Comparison of ENCODE assay signal across 21 mouse cellular contexts in genomic region chr2:178473916-178474315, GRCm38 (mm10). TPM values are rescaled to one million over a fixed set of nuclear protein-coding genes. Genes with fewer than 3 reads are reported as not detected.
DNase-seq lines count a peak whose midpoint lies in the region; ATAC-seq and TF ChIP-seq lines count a peak whose summit lies in the region.
"Had no signal": no experiment of that assay in that cellular context is flagged by ENCODE, and none has a peak within 500 bp of the region (broad histone marks: within the 10 kb centered on the region; RNA-seq: fewer than 3 reads in every experiment).

No protein-coding gene starts in this region.

- 54% methylated on average over 10 of the region's 10 CpGs for WGBS in hindbrain, postnatal 0 days
- WGBS in hindbrain, embryonic 10.5 days: 83% methylated on average over 10 of the region's 10 CpGs
- WGBS in midbrain, postnatal 0 days: 60% methylated on average over 10 of the region's 10 CpGs
- WGBS in midbrain, embryonic 16.5 days: 62% methylated on average over 10 of the region's 10 CpGs

- no peaks in the 10 kb centered on the region for H3K9me3 ChIP-seq in hindbrain, postnatal 0 days (ENCODE audit: low read length)
- no peaks in the 10 kb centered on the region for H3K9me3 ChIP-seq in hindbrain, embryonic 10.5 days
- no peaks in the 10 kb centered on the region for H3K9me3 ChIP-seq in midbrain, postnatal 0 days (ENCODE audit: low read length)
- H3K9me3 ChIP-seq in midbrain, embryonic 16.5 days (replicated peaks; ENCODE audit: control insufficient read depth, low read length, poor library complexity, severe bottlenecking): 0 out of 2 replicates have a peak, but pooled peaks cover 3% of the 10 kb centered on the region
- H3K9me3 ChIP-seq: embryonic facial prominence, embryonic 10.5 days; embryonic facial prominence, embryonic 12.5 days; forebrain, embryonic 13.5 days; forebrain, embryonic 15.5 days had no signal

- H3K36me3 ChIP-seq in hindbrain, postnatal 0 days (ENCODE audit: insufficient read depth, low read length): no peaks in the 10 kb centered on the region
- no peaks in the 10 kb centered on the region for H3K36me3 ChIP-seq in hindbrain, embryonic 10.5 days
- H3K36me3 ChIP-seq in midbrain, postnatal 0 days (ENCODE audit: insufficient read depth, low read length): no peaks in the 10 kb centered on the region
- H3K36me3 ChIP-seq in midbrain, embryonic 16.5 days (ENCODE audit: control insufficient read depth, insufficient read depth, low read length): no peaks in the 10 kb centered on the region
- H3K36me3 ChIP-seq: embryonic facial prominence, embryonic 10.5 days; embryonic facial prominence, embryonic 12.5 days; forebrain, embryonic 15.5 days had no signal

- ATAC-seq in hindbrain, postnatal 0 days: peak; percentile 46; the same call in 1 of the 2 replicates
- ATAC-seq in midbrain, postnatal 0 days (ENCODE audit: low FRiP score): peak; percentile 25; the same call in 1 of the 2 replicates
- ATAC-seq in midbrain, embryonic 16.5 days: no peak
- ATAC-seq: forebrain, embryonic 13.5 days; forebrain, embryonic 15.5 days had no signal

- H3K4me3 ChIP-seq in hindbrain, postnatal 0 days (ENCODE audit: low read length): no peak overlapping the region
- no peak overlapping the region for H3K4me3 ChIP-seq in hindbrain, embryonic 10.5 days
- H3K4me3 ChIP-seq in midbrain, postnatal 0 days (ENCODE audit: low read depth, low read length): no peak overlapping the region
- no peak overlapping the region for H3K4me3 ChIP-seq in midbrain, embryonic 16.5 days (ENCODE audit: low read depth, low read length)
- H3K4me3 ChIP-seq: embryonic facial prominence, embryonic 10.5 days; embryonic facial prominence, embryonic 12.5 days; forebrain, embryonic 13.5 days; forebrain, embryonic 15.5 days had no signal

- no peaks in the 10 kb centered on the region for H3K27me3 ChIP-seq in hindbrain, postnatal 0 days (ENCODE audit: insufficient read depth, low read length)
- no peaks in the 10 kb centered on the region for H3K27me3 ChIP-seq in hindbrain, embryonic 10.5 days (ENCODE audit: insufficient read depth, poor library complexity, severe bottlenecking)
- H3K27me3 ChIP-seq in midbrain, postnatal 0 days (ENCODE audit: insufficient read depth, low read length): no peaks in the 10 kb centered on the region
- H3K27me3 ChIP-seq in midbrain, embryonic 16.5 days (ENCODE audit: control insufficient read depth, insufficient read depth, low read depth, low read length): no peaks in the 10 kb centered on the region
- H3K27me3 ChIP-seq: embryonic facial prominence, embryonic 12.5 days; forebrain, embryonic 13.5 days; forebrain, embryonic 15.5 days had no signal

- no peaks in the 10 kb centered on the region for H3K4me1 ChIP-seq in hindbrain, postnatal 0 days (ENCODE audit: insufficient read depth, low read length)
- peaks cover 9% of the 10 kb centered on the region; the same call in 1 of the 2 replicates for H3K4me1 ChIP-seq in hindbrain, embryonic 10.5 days (replicated peaks)
- H3K4me1 ChIP-seq in midbrain, postnatal 0 days (ENCODE audit: insufficient read depth, low read length): 0 out of 2 replicates have a peak, but pooled peaks cover 3% of the 10 kb centered on the region
- peaks cover 5% of the 10 kb centered on the region for H3K4me1 ChIP-seq in midbrain, embryonic 16.5 days (ENCODE audit: control insufficient read depth, insufficient read depth, low read length)
- H3K4me1 ChIP-seq: forebrain, embryonic 13.5 days; forebrain, embryonic 15.5 days had no signal

- H3K4me2 ChIP-seq in hindbrain, postnatal 0 days (ENCODE audit: low read depth, low read length): no peak overlapping the region
- no peak overlapping the region for H3K4me2 ChIP-seq in midbrain, postnatal 0 days (ENCODE audit: low read depth, low read length, poor library complexity, severe bottlenecking)
- no peak overlapping the region for H3K4me2 ChIP-seq in midbrain, embryonic 16.5 days (ENCODE audit: low read length)
- H3K4me2 ChIP-seq: embryonic facial prominence, embryonic 12.5 days; forebrain, embryonic 13.5 days; forebrain, embryonic 15.5 days had no signal

- TF ChIP-seq CTCF in hindbrain, postnatal 0 days (IDR thresholded peaks at IDR 0.05; ENCODE audit: low read depth): no peak
- no peak for TF ChIP-seq CTCF in midbrain, postnatal 0 days (IDR thresholded peaks at IDR 0.05)

- DNase-seq in hindbrain, postnatal 0 days (ENCODE audit: low spot score): no peak
- DNase-seq in hindbrain, embryonic 10.5 days (ENCODE audit: low spot score): no peak
- peak; percentile 18 for DNase-seq in midbrain, postnatal 0 days (ENCODE audit: low spot score)
- peak; percentile 69 for DNase-seq in retina, postnatal 1 day
- no peak for DNase-seq in heart, adult 9 months (ENCODE audit: low spot score in 2 of 2)
- DNase-seq: adrenal gland, adult 2 months; adrenal gland, postnatal 10 days; adrenal gland, postnatal 25 days; cerebellum, adult 11 months; cerebellum, adult 18-20 months; cerebellum, adult 8-10 months; cerebellum, postnatal 10 days; cerebellum, postnatal 25 days had no signal

- H3K9ac ChIP-seq in hindbrain, postnatal 0 days (replicated peaks; ENCODE audit: low read length): no peak overlapping the region
- H3K9ac ChIP-seq in midbrain, postnatal 0 days (replicated peaks; ENCODE audit: low read length, poor library complexity, severe bottlenecking): no peak overlapping the region
- H3K9ac ChIP-seq in midbrain, embryonic 16.5 days (ENCODE audit: low read depth, low read length): no peak overlapping the region
- H3K9ac ChIP-seq: embryonic facial prominence, embryonic 12.5 days; forebrain, embryonic 13.5 days; forebrain, embryonic 15.5 days had no signal

- H3K27ac ChIP-seq in hindbrain, postnatal 0 days: no peak overlapping the region
- H3K27ac ChIP-seq in hindbrain, embryonic 10.5 days: no peak overlapping the region
- H3K27ac ChIP-seq in midbrain, postnatal 0 days (ENCODE audit: low read depth, low read length): no peak overlapping the region
- no peak overlapping the region for H3K27ac ChIP-seq in midbrain, embryonic 16.5 days (ENCODE audit: low read length)
- H3K27ac ChIP-seq: embryonic facial prominence, embryonic 10.5 days; embryonic facial prominence, embryonic 12.5 days; forebrain, embryonic 13.5 days; forebrain, embryonic 15.5 days had no signal

RNA-seq across cellular contexts. Expression of gene Cdh26, which starts 43.6 kb away (rescaled TPM):
- 0.14 and 0.42 TPM in 2 replicates for total RNA-seq in hindbrain, postnatal 0 days (2014; rRNA removed)
- 0.37 and 0.38 TPM in 2 replicates for polyA plus RNA-seq in hindbrain, postnatal 0 days (2015; fragmentation: Nextera tagmentation; extraction: Ambion mirVana)
- polyA plus RNA-seq in hindbrain, embryonic 10.5 days (2016; fragmentation: Nextera tagmentation; extraction: Ambion mirVana): 0.10 and 0.63 TPM in 2 replicates
- 0.49 and 11.5 TPM in 2 replicates for total RNA-seq in midbrain, postnatal 0 days (2014; rRNA removed)
- polyA plus RNA-seq in midbrain, postnatal 0 days (2015; fragmentation: Nextera tagmentation; extraction: Ambion mirVana): 0.29 and 0.32 TPM in 2 replicates
- 0.19 and 0.20 TPM in 2 replicates for polyA plus RNA-seq in midbrain, embryonic 16.5 days (2015; fragmentation: Nextera tagmentation; extraction: Ambion mirVana)
- total RNA-seq: adrenal gland, adult 2 months; adrenal gland, postnatal 25 days; MEL had no signal
- polyA plus RNA-seq: adrenal gland, adult 2 months; C2C12; forebrain, embryonic 11.5 days; forebrain, embryonic 13.5 days had no signal

RNA-seq across cellular contexts. Expression of gene Fam217b, which starts 59.6 kb away (rescaled TPM):
- 20.0 and 25.9 TPM in 2 replicates for total RNA-seq in hindbrain, postnatal 0 days (2014; rRNA removed)
- 20.8 and 24.8 TPM in 2 replicates for polyA plus RNA-seq in hindbrain, postnatal 0 days (2015; fragmentation: Nextera tagmentation; extraction: Ambion mirVana)
- 2.0 and 2.3 TPM in 2 replicates for polyA plus RNA-seq in hindbrain, embryonic 10.5 days (2016; fragmentation: Nextera tagmentation; extraction: Ambion mirVana)
- total RNA-seq in midbrain, postnatal 0 days (2014; rRNA removed): 24.1 and 25.8 TPM in 2 replicates
- 26.4 and 28.1 TPM in 2 replicates for polyA plus RNA-seq in midbrain, postnatal 0 days (2015; fragmentation: Nextera tagmentation; extraction: Ambion mirVana)
- 13.4 and 18.3 TPM in 2 replicates for polyA plus RNA-seq in midbrain, embryonic 16.5 days (2015; fragmentation: Nextera tagmentation; extraction: Ambion mirVana)
- total RNA-seq: MEL had no signal
- polyA plus RNA-seq: C2C12 had no signal

RNA-seq across cellular contexts. Expression of gene Ppp1r3d, which starts 59.6 kb away (rescaled TPM):
- 17.0 and 21.3 TPM in 2 replicates for total RNA-seq in hindbrain, postnatal 0 days (2014; rRNA removed)
- polyA plus RNA-seq in hindbrain, postnatal 0 days (2015; fragmentation: Nextera tagmentation; extraction: Ambion mirVana): 6.6 and 6.9 TPM in 2 replicates
- 0.92 and 1.3 TPM in 2 replicates for polyA plus RNA-seq in hindbrain, embryonic 10.5 days (2016; fragmentation: Nextera tagmentation; extraction: Ambion mirVana)
- 11.3 and 16.6 TPM in 2 replicates for total RNA-seq in midbrain, postnatal 0 days (2014; rRNA removed)
- polyA plus RNA-seq in midbrain, postnatal 0 days (2015; fragmentation: Nextera tagmentation; extraction: Ambion mirVana): 4.6 TPM in 2 replicates
- 3.6 and 3.7 TPM in 2 replicates for polyA plus RNA-seq in midbrain, embryonic 16.5 days (2015; fragmentation: Nextera tagmentation; extraction: Ambion mirVana)
- total RNA-seq: MEL had no signal
- polyA plus RNA-seq: C2C12 had no signal

Comparison
In these comparisons a context has a peak if more than half of its experiments do, and no peak if none do; other contexts are left out.
1. DNase-seq: peak in midbrain, postnatal 0 days (single experiment) and retina, postnatal 1 day (single experiment); none in hindbrain, postnatal 0 days (single experiment), hindbrain, embryonic 10.5 days (single experiment) and heart, adult 9 months (0 of 2).